Mouse (Mus musculus): ENCODE measurements around the gene Adamts8. TPM values are rescaled to one million over a fixed set of nuclear protein-coding genes. Genes with fewer than 3 reads are reported as not detected.

Adamts8 gene
- polyA plus RNA-seq, 1 experiment from 2014 or later = 6.3 TPM

DNA sequence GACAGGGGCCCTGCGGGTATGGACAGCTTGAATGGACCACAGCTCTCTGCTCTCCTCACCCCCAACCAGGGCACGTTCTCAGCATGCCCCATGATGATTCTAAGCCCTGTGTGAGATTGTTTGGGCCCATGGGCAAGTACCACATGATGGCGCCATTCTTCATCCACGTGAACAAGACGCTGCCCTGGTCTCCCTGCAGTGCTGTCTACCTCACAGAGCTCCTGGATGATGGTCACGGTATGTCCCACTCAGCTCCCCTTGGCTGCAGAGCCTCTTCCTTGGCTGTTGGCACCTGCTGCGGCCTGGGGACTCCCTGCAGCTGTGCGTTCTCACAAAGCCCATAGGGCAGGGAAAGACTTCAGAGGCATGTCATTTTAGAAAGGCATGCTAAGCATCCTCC is 10.9 kb downstream of the Adamts8 start:
- 56% methylated on average over 8 of the region's 8 CpGs for WGBS
- ATAC-seq (ENCODE audit: insufficient read depth, low FRiP score) = no peak; the same call in 1 of the 2 replicates
- no peak overlapping the region for H3K4me3 ChIP-seq (replicated peaks; ENCODE audit: low read length)
- peaks cover 5% of the 10 kb centered on the region for H3K4me1 ChIP-seq (ENCODE audit: control insufficient read depth, insufficient read depth, low read length)
- H3K36me3 ChIP-seq (ENCODE audit: control insufficient read depth, insufficient read depth, low read length) = no peaks in the 10 kb centered on the region
- H3K9me3 ChIP-seq (replicated peaks; ENCODE audit: control insufficient read depth, low read length) = no peaks in the 10 kb centered on the region
- H3K9ac ChIP-seq (ENCODE audit: low read length) = no peak overlapping the region
- no peak overlapping the region for H3K4me2 ChIP-seq (ENCODE audit: low read depth, low read length)
- H3K27ac ChIP-seq (ENCODE audit: low read length) = no peak overlapping the region
- H3K27me3 ChIP-seq (ENCODE audit: control insufficient read depth, insufficient read depth, low read length) = no peaks in the 10 kb centered on the region

DNA sequence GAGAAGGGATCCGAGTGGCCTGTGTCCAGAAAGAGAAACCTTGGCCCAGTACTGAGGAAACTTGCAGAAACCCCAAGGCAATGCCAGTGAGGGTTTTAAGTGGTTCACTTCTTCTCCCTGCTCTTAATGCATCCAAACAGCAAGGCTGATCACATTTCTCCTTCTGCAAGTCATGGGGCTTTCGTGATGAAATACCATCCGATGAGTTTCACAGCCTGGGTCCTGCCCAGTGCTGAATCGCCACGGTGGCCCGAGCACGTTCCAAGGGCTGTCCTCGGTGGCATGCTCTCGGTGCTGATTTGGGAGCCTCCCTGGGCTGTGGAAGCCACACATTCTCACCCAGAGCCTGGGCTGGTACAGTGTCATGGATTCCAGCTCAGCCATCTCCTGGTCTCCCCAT is 12.9 kb downstream of the Adamts8 start:
- 87% methylated on average over 9 of the region's 9 CpGs for WGBS

DNA sequence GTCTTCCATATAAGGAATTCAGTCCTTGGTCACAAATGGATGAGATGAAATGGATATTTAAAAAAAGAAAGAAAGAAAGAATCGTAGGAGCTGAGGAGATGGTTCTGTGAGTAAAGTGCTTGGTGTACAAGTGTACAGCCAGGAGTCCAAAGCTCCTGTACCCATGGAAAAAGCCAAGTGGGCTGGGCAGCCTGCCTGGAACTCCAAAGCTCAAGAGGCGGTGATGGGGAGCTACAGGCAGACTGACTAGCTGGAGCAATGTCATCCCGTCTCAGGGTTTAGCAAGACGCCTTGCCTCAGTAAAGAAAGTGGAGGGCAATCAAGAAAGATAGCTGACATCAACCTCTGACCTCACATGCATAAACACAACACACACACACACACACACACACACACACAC is 21.4 kb downstream of the Adamts8 start:
- Histone ChIP-seq H3K9ac (ENCODE audit: low read length) (no peak overlapping the region), H3K4me1 (ENCODE audit: control insufficient read depth, insufficient read depth, low read length) (peaks cover 12% of the 10 kb centered on the region), H3K9me3 (replicated peaks; ENCODE audit: control insufficient read depth, low read length) (no peaks in the 10 kb centered on the region), H3K4me2 (ENCODE audit: low read depth, low read length) (no peak overlapping the region), H3K27ac (ENCODE audit: low read length) (no peak overlapping the region), H3K36me3 (ENCODE audit: control insufficient read depth, insufficient read depth, low read length) (no peaks in the 10 kb centered on the region), H3K4me3 (replicated peaks; ENCODE audit: low read length) (no peak overlapping the region), H3K27me3 (ENCODE audit: control insufficient read depth, insufficient read depth, low read length) (no peaks in the 10 kb centered on the region)
- 75% methylated on average over 4 of the region's 4 CpGs for WGBS
- ATAC-seq (ENCODE audit: insufficient read depth, low FRiP score) = no peak

More for the DNA sequence above, 12.9 kb downstream of the Adamts8 start:
- H3K27me3 ChIP-seq (ENCODE audit: control insufficient read depth, insufficient read depth, low read length) = no peaks in the 10 kb centered on the region
- no peak overlapping the region for H3K4me3 ChIP-seq (replicated peaks; ENCODE audit: low read length)
- no peak for ATAC-seq (ENCODE audit: insufficient read depth, low FRiP score)
- no peak overlapping the region for H3K9ac ChIP-seq (ENCODE audit: low read length)
- H3K27ac ChIP-seq (ENCODE audit: low read length) = no peak overlapping the region
- H3K4me1 ChIP-seq (ENCODE audit: control insufficient read depth, insufficient read depth, low read length) = no peaks in the 10 kb centered on the region; the same call in none of the 2 replicates
- no peaks in the 10 kb centered on the region for H3K9me3 ChIP-seq (replicated peaks; ENCODE audit: control insufficient read depth, low read length)
- H3K4me2 ChIP-seq (ENCODE audit: low read depth, low read length) = no peak overlapping the region
- no peaks in the 10 kb centered on the region for H3K36me3 ChIP-seq (ENCODE audit: control insufficient read depth, insufficient read depth, low read length)

DNA sequence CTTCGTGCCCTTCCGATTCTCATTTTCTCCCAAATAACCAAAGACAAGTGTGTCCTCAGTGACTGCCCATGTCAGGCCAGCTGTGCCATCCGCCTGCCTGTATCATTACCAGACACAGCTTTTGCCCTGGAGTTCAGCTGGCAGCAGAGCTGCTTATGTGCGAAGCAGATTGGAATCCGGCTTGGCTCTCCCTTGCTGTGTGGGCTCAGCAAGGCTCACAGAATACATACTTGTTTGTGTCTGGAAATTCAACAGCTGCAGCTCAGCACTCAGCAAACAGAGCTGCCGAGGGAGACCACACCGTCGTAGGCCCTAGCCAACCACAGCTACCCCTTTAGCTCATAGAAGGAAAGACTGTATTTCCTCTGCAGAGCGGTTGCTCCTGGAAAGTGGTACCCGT is 22.3 kb downstream of the Adamts8 start:
- H3K9ac ChIP-seq (ENCODE audit: low read length) = no peak overlapping the region
- H3K27ac ChIP-seq (ENCODE audit: low read length) = peak overlapping the region; percentile 82
- H3K36me3 ChIP-seq (ENCODE audit: control insufficient read depth, insufficient read depth, low read length) = no peaks in the 10 kb centered on the region
- H3K9me3 ChIP-seq (replicated peaks; ENCODE audit: control insufficient read depth, low read length) = no peaks in the 10 kb centered on the region
- H3K27me3 ChIP-seq (ENCODE audit: control insufficient read depth, insufficient read depth, low read length) = no peaks in the 10 kb centered on the region
- H3K4me3 ChIP-seq (replicated peaks; ENCODE audit: low read length) = no peak overlapping the region
- H3K4me1 ChIP-seq (ENCODE audit: control insufficient read depth, insufficient read depth, low read length) = peaks cover 12% of the 10 kb centered on the region
- peak; percentile 88 for ATAC-seq (ENCODE audit: insufficient read depth, low FRiP score)
- no peak overlapping the region for H3K4me2 ChIP-seq (ENCODE audit: low read depth, low read length)
- WGBS = 40% methylated on average over 10 of the region's 10 CpGs

DNA sequence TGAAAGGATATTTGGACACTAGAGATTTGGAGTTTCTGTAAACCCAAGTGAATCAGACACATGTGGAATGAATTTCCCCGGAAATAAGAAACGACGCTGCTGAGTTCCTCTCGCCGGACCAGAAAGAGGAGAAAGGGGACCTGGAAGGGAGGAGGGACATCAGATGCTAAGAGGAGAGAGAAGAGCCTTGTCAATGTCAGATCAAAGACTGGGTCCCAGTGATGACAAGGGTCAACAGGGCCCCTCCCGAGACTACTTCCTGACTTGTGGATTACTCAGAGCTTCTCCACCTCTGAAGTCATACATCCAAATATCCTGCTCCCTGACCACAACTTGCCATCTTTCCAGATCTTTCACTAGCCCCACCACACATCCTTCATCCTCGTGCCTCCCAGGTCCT is 24.5 kb downstream of the Adamts8 start:
- 58% methylated on average over 7 of the region's 7 CpGs for WGBS
- Histone ChIP-seq H3K4me2 (ENCODE audit: low read depth, low read length) (no peak overlapping the region), H3K9ac (ENCODE audit: low read length) (no peak overlapping the region), H3K27me3 (ENCODE audit: control insufficient read depth, insufficient read depth, low read length) (no peaks in the 10 kb centered on the region), H3K9me3 (replicated peaks; ENCODE audit: control insufficient read depth, low read length) (no peaks in the 10 kb centered on the region), H3K27ac (ENCODE audit: low read length) (no peak overlapping the region), H3K4me1 (ENCODE audit: control insufficient read depth, insufficient read depth, low read length) (peaks cover 15% of the 10 kb centered on the region), H3K4me3 (replicated peaks; ENCODE audit: low read length) (no peak overlapping the region), H3K36me3 (ENCODE audit: control insufficient read depth, insufficient read depth, low read length) (no peaks in the 10 kb centered on the region)
- no peak for ATAC-seq (ENCODE audit: insufficient read depth, low FRiP score)

DNA sequence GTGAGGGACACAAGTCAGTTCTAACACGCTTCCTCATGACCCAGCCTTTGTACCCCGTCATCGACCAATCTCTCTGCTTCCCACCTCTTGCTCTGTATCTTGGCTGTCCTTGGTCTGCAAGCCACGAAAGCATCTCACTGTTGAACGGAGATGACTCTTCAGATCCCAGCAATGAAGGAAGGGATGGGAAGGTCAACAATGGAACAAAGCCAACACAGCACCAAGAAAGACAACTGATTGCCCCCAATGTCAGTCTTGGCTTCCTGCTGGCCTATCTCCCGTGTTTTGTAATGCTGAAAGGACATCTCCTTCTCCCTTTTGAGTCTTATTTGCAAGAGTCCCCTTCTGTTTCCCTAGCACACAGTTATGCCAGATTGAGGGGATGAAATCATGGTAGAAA is 25.8 kb downstream of the Adamts8 start:
- ATAC-seq (ENCODE audit: insufficient read depth, low FRiP score) = no peak
- WGBS = 85% methylated on average over 6 of the region's 6 CpGs
- Histone ChIP-seq H3K9me3 (replicated peaks; ENCODE audit: control insufficient read depth, low read length) (no peaks in the 10 kb centered on the region), H3K9ac (ENCODE audit: low read length) (no peak overlapping the region), H3K27me3 (ENCODE audit: control insufficient read depth, insufficient read depth, low read length) (no peaks in the 10 kb centered on the region), H3K4me3 (replicated peaks; ENCODE audit: low read length) (no peak overlapping the region), H3K27ac (ENCODE audit: low read length) (no peak overlapping the region), H3K36me3 (ENCODE audit: control insufficient read depth, insufficient read depth, low read length) (no peaks in the 10 kb centered on the region), H3K4me2 (ENCODE audit: low read depth, low read length) (no peak overlapping the region), H3K4me1 (ENCODE audit: control insufficient read depth, insufficient read depth, low read length) (peaks cover 17% of the 10 kb centered on the region)

DNA sequence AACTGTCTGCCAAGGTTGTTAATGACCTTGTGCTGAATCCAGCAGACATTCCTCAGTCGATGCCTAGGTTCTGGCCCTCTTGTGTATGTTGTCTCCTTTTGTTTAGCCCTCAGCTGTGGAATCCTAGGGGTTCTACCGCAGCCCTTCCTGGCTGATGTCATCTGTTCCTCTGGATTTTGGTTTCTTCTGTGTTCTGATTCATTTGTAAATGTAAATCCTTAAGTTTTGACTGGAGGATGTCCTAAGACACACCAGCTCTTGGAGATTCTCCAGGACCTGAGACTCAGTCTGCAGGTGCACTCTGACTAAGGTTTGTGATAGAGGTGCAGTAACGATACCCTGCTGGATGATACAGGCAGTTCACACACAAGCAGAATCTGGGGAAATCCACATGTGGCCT is 27.6 kb downstream of the Adamts8 start:
- H3K36me3 ChIP-seq (ENCODE audit: control insufficient read depth, insufficient read depth, low read length) = no peaks in the 10 kb centered on the region

DNA sequence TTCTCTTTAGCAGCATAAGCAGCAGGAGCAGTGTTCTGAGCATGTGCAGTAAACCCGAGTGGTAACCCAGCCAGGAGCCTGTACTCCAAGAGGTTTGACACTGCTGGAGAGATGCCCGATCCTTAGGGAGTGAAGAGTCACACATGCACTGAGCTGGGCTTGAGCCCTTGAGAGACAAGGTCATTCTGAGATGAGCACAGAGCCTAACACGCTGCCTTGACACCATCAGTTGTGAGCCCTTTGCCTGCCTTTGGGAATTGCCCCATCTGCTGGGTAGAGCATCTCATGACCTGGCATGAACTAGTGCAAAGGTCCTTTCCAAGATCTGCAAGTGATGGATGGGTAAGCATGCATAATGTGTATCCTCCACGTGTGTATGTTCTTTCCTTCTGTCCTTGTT is 29.6 kb downstream of the Adamts8 start:
- no peaks in the 10 kb centered on the region for H3K27me3 ChIP-seq (ENCODE audit: control insufficient read depth, insufficient read depth, low read length)
- 45% methylated on average over 4 of the region's 4 CpGs for WGBS
- no peaks in the 10 kb centered on the region for H3K9me3 ChIP-seq (replicated peaks; ENCODE audit: control insufficient read depth, low read length)
- no peaks in the 10 kb centered on the region for H3K36me3 ChIP-seq (ENCODE audit: control insufficient read depth, insufficient read depth, low read length)
- no peak for ATAC-seq (ENCODE audit: insufficient read depth, low FRiP score)
- H3K4me2 ChIP-seq (ENCODE audit: low read depth, low read length) = no peak overlapping the region
- H3K4me1 ChIP-seq (ENCODE audit: control insufficient read depth, insufficient read depth, low read length) = peaks cover 11% of the 10 kb centered on the region
- no peak overlapping the region for H3K9ac ChIP-seq (ENCODE audit: low read length)
- peak overlapping the region; percentile 7; the same call in 1 of the 2 replicates for H3K27ac ChIP-seq (ENCODE audit: low read length)
- no peak overlapping the region for H3K4me3 ChIP-seq (replicated peaks; ENCODE audit: low read length)

More for the DNA sequence above, 27.6 kb downstream of the Adamts8 start:
- Histone ChIP-seq H3K4me2 (ENCODE audit: low read depth, low read length) (no peak overlapping the region), H3K4me1 (ENCODE audit: control insufficient read depth, insufficient read depth, low read length) (peaks cover 15% of the 10 kb centered on the region; the same call in 1 of the 2 replicates), H3K4me3 (replicated peaks; ENCODE audit: low read length) (no peak overlapping the region), H3K27ac (ENCODE audit: low read length) (no peak overlapping the region), H3K27me3 (ENCODE audit: control insufficient read depth, insufficient read depth, low read length) (no peaks in the 10 kb centered on the region), H3K9ac (ENCODE audit: low read length) (no peak overlapping the region), H3K9me3 (replicated peaks; ENCODE audit: control insufficient read depth, low read length) (no peaks in the 10 kb centered on the region)
- no peak for ATAC-seq (ENCODE audit: insufficient read depth, low FRiP score)
- 47% methylated on average over 3 of the region's 3 CpGs for WGBS

DNA sequence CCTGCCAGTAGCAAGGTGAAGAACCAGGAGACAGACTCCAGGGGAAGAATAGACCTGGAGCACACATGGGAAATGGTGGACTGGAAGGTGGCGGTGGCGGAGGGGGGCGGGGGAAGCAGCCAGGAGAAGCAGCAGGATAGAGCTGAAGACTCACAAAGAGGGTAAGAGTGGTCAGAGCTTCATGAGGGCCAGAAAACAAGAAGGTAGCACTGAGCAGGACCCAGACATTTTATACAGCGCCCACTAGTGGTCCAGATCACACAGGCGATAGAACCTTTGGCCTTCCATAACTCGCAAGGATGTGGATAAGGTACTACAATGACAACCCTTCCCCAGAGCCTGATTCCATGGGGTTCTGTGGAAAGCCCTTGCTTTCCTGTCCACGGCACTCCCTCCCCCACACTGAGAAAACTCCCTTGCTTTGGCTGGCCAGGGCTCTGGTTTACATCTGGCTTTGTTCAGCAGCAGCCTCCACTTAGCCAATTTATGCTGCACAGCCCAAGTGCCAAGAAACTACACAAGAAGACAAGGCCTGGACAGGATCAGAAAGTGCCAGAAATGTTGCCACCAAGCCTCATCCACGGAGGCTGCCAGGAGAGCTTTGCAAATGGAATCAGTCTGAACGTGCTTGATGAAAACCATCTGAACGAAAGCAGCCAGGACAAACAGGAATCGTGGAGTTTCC is 34.1 kb downstream of the Adamts8 start:
- Histone ChIP-seq H3K27me3 (ENCODE audit: control insufficient read depth, insufficient read depth, low read length) (no peaks in the 10 kb centered on the region), H3K27ac (ENCODE audit: low read length) (peak overlapping the region; percentile 90), H3K36me3 (ENCODE audit: control insufficient read depth, insufficient read depth, low read length) (no peaks in the 10 kb centered on the region), H3K4me1 (ENCODE audit: control insufficient read depth, insufficient read depth, low read length) (peaks cover 14% of the 10 kb centered on the region), H3K4me2 (ENCODE audit: low read depth, low read length) (no peak overlapping the region), H3K4me3 (replicated peaks; ENCODE audit: low read length) (no peak overlapping the region), H3K9me3 (replicated peaks; ENCODE audit: control insufficient read depth, low read length) (no peaks in the 10 kb centered on the region), H3K9ac (ENCODE audit: low read length) (no peak overlapping the region)
- 58% methylated on average over 11 of the region's 11 CpGs for WGBS
- peak; percentile 87 for ATAC-seq (ENCODE audit: insufficient read depth, low FRiP score)
